Mouse (Mus musculus) embryonic fibroblast, embryonic 13.5 days (primary cell): ENCODE measurements around the gene Nav2.

Source experiments
- CTCF ChIP-seq: IDR thresholded peaks from 2 replicates; pipeline ENCODE4 v1.5.1; 2011; ENCODE audit warnings: mild to moderate bottlenecking, control low read depth, low read length, moderate library complexity, borderline replicate concordance; ENCODE audit not compliant: insufficient read depth
- POLR2A ChIP-seq: IDR thresholded peaks from 2 replicates; pipeline ENCODE4 v1.6.1; 2011; ENCODE audit warnings: low read depth, mild to moderate bottlenecking, control low read depth, low read length, moderate library complexity

DNA sequence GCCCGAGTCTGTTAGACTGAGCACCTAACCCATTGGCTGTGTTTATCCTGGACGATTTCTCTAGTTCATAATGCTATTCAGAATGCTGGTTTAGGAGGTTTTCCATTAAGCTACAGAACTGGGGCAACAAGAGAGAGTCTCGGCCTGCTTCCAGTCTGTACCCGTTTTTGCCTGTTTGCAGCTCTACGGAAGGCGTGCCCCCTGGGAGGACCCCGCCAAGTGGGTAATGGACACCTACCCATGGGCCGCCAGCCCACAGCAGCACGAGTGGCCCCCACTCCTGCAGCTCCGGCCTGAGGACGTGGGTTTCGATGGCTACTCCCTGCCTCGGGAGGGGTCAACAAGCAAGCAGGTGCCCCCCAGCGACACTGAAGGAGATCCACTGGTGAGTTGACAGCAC is 695.7 kb downstream of the Nav2 start:
- TF ChIP-seq POLR2A: no peak
- TF ChIP-seq CTCF: no peak
